Mouse (Mus musculus) right cerebral cortex, postnatal 10 days (tissue): Measurements from ENCODE around the gene Vps54.
"Not testable (repeated sequence)": the region's sequence is repeated elsewhere in the genome, so short reads cannot be mapped to it uniquely, and the experiment has no call there.

Experiments used
- DNase-seq, 2 experiments: peaks; one replicate each; pipeline ENCODE4 v3.0.0; 2021; ENCODE audit warnings: low spot score in 2 of 2

Gene Vps54

DNA sequence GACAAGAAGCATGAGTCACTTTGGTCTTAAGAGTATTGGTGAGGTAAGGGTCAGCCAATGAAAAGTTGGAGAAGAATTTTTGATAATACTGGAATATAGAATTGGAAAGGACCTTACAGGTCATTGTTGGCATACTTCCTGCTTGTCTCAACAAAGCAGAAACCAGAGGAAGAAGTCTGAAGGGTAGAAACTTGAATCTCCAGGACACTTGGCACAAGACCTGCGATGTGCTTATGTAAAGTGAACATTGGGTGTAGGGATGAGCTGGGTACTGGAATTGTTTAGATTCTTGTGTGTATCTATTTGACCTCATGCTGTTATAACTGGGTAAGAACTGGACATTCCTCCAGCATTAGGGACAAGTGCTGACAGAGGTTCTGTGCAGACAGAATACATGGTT, 2.3 kb downstream of the Vps54 start:
- DNase-seq, result no peak

DNA sequence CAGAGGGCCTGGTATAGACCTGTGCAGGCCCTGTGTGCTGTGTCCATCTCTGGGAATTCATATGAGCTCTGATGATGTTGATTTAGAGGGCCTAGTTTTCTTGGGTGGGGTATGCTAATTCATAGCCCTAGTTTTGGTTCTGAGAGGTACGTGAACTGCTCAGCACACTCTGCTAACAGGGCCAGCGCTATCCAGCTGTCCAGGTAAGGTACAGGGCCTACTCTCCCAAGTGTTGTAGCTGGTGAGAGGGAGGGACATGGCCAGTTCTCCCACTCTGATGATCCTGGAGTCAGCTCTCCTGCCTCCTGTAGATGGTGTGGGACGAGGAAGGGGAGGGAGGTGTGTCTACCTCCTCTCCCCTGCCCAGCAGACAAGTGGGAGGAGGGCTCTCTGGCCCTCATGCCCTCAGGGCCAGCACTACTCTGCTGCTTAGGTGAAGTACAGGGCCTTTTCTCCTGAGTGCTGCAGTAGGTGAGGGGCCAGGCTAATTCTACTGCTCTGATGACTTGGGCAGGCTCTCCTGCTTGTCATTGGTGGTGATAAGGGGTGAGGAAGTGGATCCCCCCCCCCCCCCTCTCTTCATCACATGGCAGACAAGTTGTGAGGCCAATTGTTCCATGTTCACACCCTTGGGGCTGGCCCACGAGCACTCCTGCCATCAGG, 8.3 kb downstream of the Vps54 start:
- DNase-seq, result no peak

DNA sequence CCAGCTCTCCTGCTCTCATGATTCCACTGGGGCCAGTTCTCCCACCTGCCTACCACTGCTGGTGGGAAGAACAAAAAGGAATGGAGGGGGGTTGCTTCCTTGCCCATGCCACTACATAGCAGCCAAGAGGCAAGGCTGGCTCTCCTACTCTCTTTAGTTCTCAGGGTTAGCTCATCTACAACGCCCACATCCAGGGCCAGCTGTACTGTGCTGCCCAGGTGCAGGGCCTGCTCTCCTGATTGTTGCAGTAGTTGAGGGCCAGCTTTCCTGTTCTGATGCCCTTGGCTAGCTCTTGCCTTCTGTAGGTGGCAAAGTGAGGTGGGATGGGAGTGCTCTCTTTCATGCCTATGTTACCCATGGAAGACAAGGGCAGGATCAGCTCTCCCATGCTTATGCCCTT, 8.9 kb downstream of the Vps54 start:
- DNase-seq, result no peak

DNA sequence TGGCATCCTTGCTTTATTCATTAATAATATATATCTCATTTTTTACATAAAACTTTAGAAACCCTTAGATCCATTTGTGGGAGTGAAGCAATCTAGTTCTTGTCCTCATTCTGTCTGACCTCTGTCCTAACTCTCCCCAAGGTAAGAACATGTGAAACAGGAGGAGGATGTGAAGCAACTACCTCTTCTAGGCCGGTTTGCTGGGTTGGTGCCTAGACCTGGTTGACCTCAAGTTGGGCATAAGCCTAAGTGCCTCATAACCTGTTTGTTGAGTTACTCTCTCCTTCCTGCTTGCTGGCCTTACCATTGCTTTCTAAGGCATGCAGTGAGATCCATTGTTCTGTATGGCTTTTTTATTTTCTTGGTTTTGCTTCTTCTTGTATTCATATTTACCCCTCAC, 11.3 kb downstream of the Vps54 start:
- no peak for DNase-seq

DNA sequence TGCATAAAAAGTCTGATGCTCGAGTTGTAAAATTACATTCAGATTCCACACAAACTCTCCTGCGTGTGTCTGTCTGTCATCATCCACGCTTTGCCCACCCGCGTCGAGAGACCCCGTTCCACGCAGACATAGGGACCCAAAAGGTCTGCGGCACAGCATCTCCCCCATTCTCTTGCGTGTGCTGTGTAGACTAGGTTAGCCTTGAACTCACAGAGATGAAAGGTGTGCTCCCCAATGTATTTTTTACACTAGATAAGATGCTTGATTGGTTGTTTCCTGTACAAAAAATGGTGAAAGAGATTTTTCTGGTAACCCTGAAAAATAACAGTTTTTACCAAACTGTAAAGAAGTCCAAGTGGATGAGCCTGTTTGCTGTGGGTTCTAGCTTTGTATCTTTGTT, 19.5 kb downstream of the Vps54 start:
- not testable (repeated sequence) for DNase-seq

DNA sequence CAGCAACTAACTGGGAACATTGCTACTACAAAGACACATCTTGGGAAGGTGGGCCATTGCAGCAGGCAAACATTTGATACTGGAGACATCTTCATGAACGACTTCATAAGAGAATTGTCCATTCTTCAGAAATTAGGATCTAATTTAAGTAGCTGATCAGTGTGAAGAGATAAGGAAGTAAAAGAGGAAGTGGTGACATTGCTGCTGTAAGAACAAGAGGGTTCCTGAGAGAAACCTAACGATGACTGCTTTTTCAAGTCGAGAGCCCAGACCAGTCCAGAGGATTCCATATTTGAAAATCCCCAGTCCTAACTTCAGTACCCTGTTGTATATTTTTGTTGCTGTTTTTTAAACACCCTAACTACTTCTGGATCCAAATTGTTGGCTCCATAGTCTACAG, 26.3 kb downstream of the Vps54 start:
- DNase-seq, result no peak

DNA sequence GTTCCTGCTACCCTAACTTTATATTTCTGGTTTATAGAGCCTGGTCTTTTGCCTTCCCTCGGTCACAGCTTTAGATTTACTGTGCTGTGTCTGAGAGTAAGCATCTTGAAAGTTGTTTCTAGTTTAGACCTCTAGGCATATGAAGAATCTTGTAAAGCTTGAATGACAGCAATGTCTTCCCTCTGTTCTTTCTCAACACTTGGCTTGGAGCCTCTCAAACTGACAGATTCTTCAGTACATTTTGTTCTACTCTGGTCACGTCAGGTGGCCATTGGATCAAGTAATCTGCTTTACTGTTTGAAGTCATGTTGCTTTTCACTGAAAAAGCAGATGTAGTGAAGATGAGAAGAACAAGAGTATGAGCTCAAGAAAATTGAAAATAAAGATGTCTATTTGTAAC, 37.1 kb downstream of the Vps54 start:
- DNase-seq, result no peak

DNA sequence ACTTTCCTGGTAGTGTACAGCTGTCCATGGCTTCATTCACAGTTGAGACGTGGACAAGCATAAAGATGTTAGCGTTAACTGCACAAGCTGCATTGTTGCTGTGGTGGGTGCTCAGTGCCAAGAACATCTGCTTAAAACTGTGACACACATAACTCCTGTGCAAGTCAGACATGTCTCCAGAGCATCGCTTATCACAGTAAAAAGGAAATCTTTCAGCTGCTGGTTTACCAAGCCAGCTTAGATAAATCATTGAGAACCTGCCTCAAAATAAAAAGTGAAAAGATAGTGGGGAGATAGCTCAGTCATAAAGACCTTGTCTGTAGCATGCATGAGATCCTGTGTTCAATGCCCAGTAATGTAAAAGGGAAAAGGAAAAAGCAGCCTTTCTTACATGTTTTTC, 47.3 kb downstream of the Vps54 start:
- no peak for DNase-seq

DNA sequence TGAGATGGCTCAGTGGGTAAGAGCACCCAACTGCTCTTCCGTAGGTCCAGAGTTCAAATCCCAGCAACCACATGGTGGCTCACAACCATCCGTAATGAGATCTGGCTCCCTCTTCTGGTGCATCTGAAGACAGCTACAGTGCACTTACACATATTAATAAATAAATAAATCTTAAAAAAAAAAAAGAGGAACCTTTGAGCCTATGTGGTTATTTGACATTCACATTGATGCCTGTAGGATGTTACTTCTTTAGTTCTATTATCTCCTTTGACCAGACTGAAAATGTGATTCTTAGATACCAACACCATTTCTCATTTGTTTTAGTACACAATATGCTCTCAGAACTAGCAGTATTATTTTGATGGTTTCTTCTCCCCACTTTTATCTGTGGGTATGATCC, 49.1 kb downstream of the Vps54 start:
- DNase-seq, result not testable (repeated sequence)

DNA sequence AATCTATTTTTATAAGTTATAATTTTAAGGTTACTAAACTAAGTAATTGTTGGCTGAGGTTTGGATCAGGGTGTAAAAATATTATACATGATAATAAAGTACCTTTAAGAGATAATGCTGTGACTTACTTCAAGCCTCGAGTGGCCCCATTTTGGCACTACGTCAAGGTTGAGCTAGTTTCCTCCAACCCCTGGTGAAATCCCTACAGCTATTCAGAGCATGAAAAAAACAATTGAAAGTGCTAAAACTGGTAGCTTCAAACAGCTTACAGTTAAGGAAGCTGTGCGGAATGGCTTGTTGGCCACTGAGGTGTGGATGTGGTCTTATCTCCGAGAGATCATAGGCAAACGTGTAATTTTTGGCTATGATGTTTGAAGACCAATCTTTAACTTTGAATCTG, 56.4 kb downstream of the Vps54 start:
- DNase-seq, result no peak

DNA sequence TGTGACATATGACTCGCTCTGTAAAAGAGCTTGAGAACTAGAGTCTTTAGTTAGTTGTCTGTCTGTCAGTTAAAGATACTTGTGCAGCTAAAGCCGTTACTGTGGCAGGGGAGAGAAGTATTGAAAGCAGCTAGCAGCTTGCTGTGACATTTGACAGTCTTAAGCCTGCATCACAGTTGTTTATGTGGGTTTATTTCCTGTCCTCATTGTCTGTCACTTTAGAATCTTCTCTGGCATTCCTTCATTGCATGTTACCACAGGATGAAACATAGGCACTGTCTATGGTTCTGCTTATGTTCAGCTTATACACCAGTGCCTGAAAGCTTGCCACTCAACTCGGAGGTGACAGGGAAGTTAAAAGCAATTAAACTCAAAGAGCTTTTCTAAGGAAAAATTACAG, 64.5 kb downstream of the Vps54 start:
- DNase-seq, result no peak

DNA sequence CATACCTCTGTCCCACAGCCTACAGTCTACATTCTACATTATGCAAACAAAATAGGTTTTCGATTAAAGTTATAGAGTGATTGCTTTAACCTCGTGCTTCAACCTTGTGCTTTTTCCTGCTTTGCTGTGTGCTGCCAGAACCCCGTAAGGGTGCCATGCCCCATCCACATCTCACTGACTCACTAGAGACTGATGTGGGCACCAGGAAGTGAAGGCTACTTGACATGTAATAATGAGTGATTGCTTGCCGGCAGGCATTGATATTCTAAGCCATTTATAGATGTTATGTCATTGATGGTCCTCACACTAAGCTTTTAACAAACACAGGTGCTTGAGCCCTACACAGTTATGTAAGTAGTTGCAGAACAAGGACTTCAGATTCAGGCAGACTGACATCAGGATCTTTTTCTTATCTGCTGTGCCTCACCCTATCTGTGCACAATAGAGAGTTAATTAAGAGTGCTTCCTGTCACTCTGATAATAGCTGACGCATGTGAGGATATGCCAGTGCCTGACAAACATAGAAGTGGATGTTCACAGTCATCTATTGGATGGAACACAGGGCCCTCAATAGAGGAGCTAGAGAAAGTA, 68.1 kb downstream of the Vps54 start:
- DNase-seq, result no peak

DNA sequence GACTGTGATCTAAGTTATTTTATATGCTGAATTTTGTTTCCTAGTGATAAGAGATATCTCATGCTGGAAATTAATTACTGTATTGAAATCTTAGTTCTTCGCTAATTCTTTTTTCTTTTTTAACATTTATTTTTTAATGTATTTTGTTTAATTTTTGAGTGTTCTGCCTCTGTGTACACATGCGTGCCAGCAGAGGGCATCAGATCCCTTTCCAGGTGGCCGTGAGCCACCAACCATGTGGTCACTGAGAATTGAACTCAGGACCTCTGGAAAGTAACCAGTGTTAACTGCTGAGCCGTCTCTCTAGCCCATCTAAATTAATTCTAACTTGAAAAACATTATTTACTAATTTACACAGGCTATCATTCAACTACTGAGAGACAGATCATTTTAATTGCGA, 69.0 kb downstream of the Vps54 start:
- DNase-seq, result no peak

DNA sequence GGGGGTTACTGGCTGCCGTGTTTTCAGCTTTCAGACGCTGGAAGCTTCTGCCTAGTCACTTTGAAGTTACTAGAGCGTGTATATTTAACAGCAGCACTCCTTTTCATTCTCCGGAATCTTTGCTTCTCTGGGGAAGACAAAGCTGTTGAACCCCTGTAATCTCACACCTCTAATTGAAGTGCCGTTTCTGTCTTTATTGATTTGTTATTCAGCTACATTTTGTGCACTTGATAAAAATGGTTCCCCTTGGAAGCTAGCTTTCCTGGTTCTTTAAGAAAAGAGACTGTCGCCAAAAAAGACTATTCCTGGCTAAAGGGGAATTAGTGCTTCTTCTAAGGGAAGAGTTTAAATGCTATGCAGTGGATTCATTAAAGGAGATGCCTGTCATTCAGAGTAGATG, 70.4 kb downstream of the Vps54 start:
- no peak for DNase-seq

DNA sequence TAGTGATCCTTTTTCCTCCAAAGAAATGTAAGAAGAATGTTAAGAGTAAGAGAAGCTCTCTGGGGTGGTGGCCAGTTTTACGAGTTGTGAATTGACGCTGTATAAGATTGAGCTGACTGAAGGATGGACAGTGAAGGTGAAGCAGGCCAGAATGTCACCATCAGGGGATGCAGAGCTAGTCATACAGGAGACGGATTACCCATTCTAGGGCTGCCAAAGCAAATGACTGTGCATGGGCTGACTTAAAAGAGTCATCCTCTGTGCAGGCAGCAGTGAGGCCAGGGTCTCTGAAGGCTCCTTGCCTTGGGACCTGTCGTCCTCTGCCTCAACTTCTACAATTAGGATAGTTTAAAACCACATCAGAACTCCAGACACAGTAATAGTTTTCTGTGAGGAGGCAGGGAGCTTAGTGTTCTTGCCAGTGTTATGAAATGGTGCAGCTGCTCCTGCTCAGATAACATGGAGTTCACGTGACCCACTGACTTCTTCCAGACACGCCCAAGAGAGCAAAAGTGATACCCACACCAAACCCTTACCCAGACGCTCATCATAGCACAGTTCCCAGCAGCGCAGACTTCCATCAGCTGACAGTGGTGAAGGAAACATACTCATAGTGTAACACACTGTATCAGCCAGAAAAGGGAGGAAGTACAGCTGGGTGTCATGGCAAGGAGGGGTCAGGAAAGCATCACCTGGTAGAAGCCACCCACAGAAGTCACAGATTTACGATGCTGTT, 75.0 kb downstream of the Vps54 start:
- DNase-seq, result no peak

DNA sequence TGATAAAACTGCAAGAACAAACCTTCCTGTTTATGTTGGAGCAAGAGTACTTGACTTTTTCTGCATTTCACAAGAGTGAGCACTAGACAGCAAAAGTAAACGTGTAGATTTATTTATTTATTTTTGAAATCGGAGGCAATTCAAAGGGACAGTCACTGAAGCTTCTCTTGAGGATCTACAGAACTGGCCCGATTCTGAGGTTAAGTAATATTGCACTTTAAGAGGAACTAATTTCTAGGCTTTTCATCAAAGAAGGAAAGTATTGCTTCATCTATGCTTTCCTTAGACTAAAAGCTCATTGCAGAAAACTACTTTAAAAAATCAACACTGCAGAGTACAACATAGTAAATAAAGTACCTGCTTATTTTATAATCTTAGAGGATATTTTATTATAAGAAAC, 82.5 kb downstream of the Vps54 start:
- DNase-seq, result no peak

DNA sequence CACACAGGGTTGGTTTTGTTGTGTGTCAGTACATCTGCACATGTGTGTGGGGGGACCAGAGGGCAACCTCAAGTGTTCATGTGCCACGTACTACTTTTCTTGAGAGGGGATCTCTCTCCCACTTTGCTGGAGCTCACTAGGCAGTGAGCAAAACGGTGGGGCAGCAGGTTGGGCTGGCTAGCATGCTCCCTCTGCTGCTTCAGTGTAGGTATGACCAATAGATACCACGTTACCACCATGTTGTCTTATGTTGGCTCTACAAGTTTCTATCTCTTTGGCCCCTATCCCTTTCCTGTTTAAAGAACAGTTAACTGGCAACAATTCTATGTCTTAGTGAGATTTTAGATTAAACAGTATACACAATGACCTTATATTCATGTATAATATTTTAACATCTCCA, 83.3 kb downstream of the Vps54 start:
- peak in 1 of 2 experiments; percentile 13 for DNase-seq

DNA sequence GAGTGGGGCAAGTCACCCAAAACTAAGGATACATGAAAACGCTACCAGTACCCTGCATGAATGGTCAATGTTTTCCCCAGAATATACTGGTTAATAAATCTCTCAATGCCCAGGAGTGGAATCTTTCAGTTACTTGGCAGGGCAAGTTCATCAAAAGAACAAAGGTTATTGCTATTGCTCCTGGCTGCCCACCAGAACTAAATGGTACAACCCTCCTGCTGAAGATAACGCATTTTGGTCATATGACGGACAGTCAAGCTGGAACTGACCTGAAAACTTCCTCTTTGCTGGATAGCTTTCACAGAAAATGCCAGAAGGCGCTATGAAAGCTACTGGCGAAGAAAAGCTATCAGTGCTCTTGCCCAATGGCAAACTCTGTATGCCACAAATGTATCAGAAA, 86.7 kb downstream of the Vps54 start:
- no peak for DNase-seq

DNA sequence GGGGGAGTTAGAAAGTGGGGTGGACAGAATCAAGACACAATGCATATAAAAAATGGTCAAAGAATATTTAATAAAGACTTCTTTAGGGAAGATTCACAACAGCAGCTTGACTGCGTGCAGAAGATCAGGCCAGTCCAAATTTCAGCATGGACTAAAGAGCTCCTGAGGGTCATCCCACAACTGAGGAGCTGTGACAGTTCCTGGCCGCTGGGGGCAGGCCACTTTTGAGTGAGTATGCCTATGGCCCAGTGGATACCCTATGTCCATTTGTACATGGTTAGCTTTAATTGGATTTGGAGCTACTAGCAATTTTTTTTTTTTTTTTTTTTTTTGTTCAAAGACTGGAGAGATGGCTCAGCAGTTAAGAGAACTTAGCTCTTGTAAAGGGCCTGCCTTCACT, 87.7 kb downstream of the Vps54 start:
- DNase-seq, result peak in 1 of 2 experiments; percentile 21

DNA sequence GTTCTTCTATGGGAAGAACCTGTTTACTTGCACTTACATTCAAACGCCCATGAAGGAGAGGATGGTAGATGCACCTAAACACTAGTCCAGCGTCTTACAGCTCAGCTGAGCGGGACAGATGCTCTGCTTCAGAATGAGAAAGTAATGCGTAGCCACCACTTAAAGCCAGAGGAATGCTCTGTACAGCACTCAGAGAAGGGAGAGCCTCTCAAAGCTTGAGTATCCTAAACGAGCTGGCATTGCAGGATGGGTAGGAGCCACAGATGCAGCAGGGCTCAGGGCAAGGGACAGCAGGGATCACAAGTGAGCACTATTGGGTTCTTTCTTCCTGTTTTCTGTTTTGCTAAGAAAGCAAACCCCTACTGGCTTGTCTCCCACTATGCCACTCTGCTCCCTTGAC, 88.4 kb downstream of the Vps54 start:
- DNase-seq, result no peak

DNA sequence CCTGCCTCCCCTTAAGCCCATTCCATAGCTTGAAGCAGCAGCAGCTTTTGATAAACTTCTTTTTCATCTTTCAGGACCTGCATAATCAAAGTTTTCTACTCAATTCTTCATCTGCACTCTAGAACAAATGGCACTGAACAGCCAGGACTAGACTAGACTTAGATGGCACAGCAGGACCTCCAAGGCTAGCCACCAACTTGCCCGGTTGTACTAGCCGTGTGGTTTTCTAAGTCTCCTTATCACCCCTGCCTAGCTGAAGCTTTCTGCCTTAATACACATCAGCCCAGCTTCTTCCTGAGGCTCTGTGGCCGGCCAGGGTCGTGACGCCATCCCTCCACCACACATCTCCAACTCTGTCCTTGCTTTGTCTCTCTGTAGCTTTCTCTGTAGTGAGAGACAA, 89.1 kb downstream of the Vps54 start:
- peak in 1 of 2 experiments; percentile 13 for DNase-seq

DNA sequence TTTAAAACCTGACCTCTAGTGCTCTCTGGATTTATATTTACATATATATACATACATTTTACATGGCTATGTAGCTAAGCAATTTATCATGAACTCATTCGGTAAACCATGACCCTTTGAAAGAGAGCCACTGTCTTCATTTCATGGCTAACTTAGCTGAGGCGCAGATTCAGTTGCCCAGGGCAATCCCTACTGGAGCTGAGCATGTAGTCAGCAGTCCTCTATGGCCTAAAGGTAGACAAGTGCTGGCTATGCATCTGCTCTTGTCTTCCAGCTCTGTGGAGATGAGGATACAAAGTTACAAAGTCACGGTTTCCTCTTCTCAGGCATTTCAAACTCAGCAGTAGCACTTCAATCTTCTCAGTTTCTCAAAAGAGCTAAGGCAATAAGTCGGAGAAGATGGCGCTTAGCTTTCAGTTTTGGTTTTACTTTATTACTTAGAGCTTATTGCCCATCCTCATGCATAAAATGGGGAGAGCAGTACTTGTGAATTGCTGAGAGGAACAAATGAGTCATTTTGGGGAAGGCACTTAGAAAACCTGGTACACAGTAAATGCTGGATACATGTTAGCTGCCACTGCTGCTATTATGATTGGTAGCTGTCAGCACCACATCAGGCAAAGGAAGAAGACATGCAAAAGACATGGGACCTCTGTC, 93.7 kb downstream of the Vps54 start:
- DNase-seq, result peak in 1 of 2 experiments; percentile 9

DNA sequence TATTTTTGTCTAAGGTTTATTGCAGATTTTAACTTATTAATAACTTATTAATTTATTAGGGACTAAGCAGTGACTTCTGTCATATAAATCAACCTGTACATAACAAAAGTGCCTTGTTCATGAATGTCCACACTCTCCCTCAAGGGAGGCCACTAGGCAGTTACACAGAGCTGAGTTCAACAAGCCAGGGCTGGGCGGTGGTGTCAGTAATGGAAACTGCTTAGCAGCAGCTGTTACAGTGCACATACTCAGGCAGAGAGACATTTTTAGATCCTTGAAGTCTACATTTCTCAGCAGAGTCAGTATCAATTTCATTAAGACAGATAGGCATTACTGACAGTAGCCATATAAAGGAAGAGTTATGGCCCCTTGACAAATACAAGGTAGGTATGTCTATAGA, 98.8 kb downstream of the Vps54 start:
- DNase-seq, result no peak
